Mouse (Mus musculus) left cerebral cortex, adult 2 months (tissue): ENCODE measurements around the gene Krt77. TPM values are rescaled to one million over a fixed set of nuclear protein-coding genes. Genes with fewer than 3 reads are reported as not detected.
A peak's percentile ranks its signal among the peaks of the same experiment; 100 is the strongest.

Experiments
- DNase-seq, 2 experiments: peaks; one replicate each; pipeline ENCODE4 v3.0.0; 2021 to 2022; ENCODE audit warnings: low spot score in 2 of 2, mixed read lengths in 1 of 2; ENCODE audit errors: extremely low spot score in 1 of 2
- H3K27ac ChIP-seq: fragments of 200-600 bp; 2 replicates; pipeline ENCODE4 v1.8.1; 2022
- H3K4me3 ChIP-seq: fragments of 200-600 bp; 2 replicates; pipeline ENCODE4 v1.8.1; 2022
- CTCF ChIP-seq: fragments of 200-600 bp; IDR thresholded peaks from 2 replicates; pipeline ENCODE4 v1.8.1; 2022; ENCODE audit warnings: antibody characterized with exemption, mild to moderate bottlenecking, moderate library complexity
- intact Hi-C: fragments of 180-260 bp; cut with DNase I; formaldehyde crosslinking; loops from one replicate; pipeline ENCODE4 v1.15.1; 2025
- long read RNA-seq, 2 experiments: library from polyadenylated mRNA; stranded (forward); transcript quantifications; one replicate each; pipeline ENCODE4 v2.0.0; 2021; ENCODE audit warnings: borderline mapping rate in 2 of 2
- total RNA-seq, 2 experiments: library from RNA; stranded (reverse); gene quantifications; 2 replicates each; pipeline ENCODE4 v1.2.3; 2021

The Krt77 gene
- total RNA-seq = 10 to 100 TPM; 11.4 to 13.8 TPM
- long read RNA-seq, experiment 1, transcript Krt77-201 (9 exons, 2,931 nt) = major isoform, 8 of 23 reads
- long read RNA-seq, experiment 1, partial matches to known transcripts = 8 of 23 reads
- long read RNA-seq, experiment 1, other reads (novel, unspliced or antisense) = 7 of 23 reads
- long read RNA-seq, experiment 2, transcript Krt77-201 (9 exons, 2,931 nt) = major isoform, 5 of 15 reads
- long read RNA-seq, experiment 2, partial matches to known transcripts = 1 of 15 reads
- long read RNA-seq, experiment 2, other reads (novel, unspliced or antisense) = 9 of 15 reads

- intact Hi-C loops = no loop called here
Measured at GRCm38 (mm10) chr15:101869431-101869830, at the start of gene Krt77. Krt77 (minus strand) TSS chr15:101869705.

GRCm38 (mm10) chr15:101916072-101916471, 46.6 kb upstream of the Krt77 start:
- DNase-seq = no peak
- H3K4me3 ChIP-seq = no peak overlapping the region
- TF ChIP-seq CTCF = no peak
- H3K27ac ChIP-seq = no peak overlapping the region
- intact Hi-C loops = no loop called here

More at GRCm38 (mm10) chr15:101869431-101869830, at the start of gene Krt77:
- Histone ChIP-seq H3K4me3 (peak within 1 kb of the TSS; percentile 3; the same call in 1 of the 2 replicates), H3K27ac (peak within 1 kb of the TSS; percentile 61)
- DNase-seq = peak; percentile 49 to 65
- TF ChIP-seq CTCF = no peak

GRCm38 (mm10) chr15:101904849-101905248, 35.3 kb upstream of the Krt77 start:
- intact Hi-C loops = no loop called here
- no peak overlapping the region for H3K27ac ChIP-seq
- TF ChIP-seq CTCF = no peak
- no peak overlapping the region for H3K4me3 ChIP-seq
- DNase-seq = no peak

GRCm38 (mm10) chr15:101902171-101903149, 33.0 kb upstream of the Krt77 start:
- DNase-seq = no peak
- intact Hi-C loops = no loop called here
- no peak; the same call in 1 of the 2 replicates for TF ChIP-seq CTCF
- no peak overlapping the region for H3K4me3 ChIP-seq
- H3K27ac ChIP-seq = no peak overlapping the region

- intact Hi-C loops = no loop called here
- H3K4me3 ChIP-seq = no peak overlapping the region
- no peak overlapping the region for H3K27ac ChIP-seq
- TF ChIP-seq CTCF = no peak
- no peak for DNase-seq
Measured at GRCm38 (mm10) chr15:101895216-101895615, 25.7 kb upstream of the Krt77 start.

GRCm38 (mm10) chr15:101892820-101893219, 23.3 kb upstream of the Krt77 start, which contains the start of gene Krt76:
Krt76 (minus strand) TSS chr15:101892920.
- no peak within 1 kb of the TSS for H3K4me3 ChIP-seq
- no peak for DNase-seq
- intact Hi-C loops = no loop called here
- no peak within 1 kb of the TSS for H3K27ac ChIP-seq
- no peak for TF ChIP-seq CTCF

- H3K27ac ChIP-seq = no peak overlapping the region
- H3K4me3 ChIP-seq = no peak overlapping the region
- DNase-seq = no peak
- no peak for TF ChIP-seq CTCF
- intact Hi-C loops = loop anchor here (10.0 kb wide), 1 partner anchor 445 kb away; the partner anchor contains the start of gene Krt87
Measured at GRCm38 (mm10) chr15:101879776-101880175, 10.3 kb upstream of the Krt77 start.

GRCm38 (mm10) chr15:101878041-101878440, 8.5 kb upstream of the Krt77 start:
- no peak for DNase-seq
- intact Hi-C loops = no loop called here
- no peak overlapping the region for H3K27ac ChIP-seq
- H3K4me3 ChIP-seq = no peak overlapping the region
- TF ChIP-seq CTCF = no peak

- no peak overlapping the region for H3K27ac ChIP-seq
- no peak for TF ChIP-seq CTCF
- intact Hi-C loops = loop anchor here (5.0 kb wide), 1 partner anchor 72 kb away; the partner anchor contains the start of gene Krt73
- H3K4me3 ChIP-seq = no peak overlapping the region
- DNase-seq = no peak
Measured at GRCm38 (mm10) chr15:101874383-101874782, 4.9 kb upstream of the Krt77 start.

- Histone ChIP-seq H3K4me3 (no peak overlapping the region), H3K27ac (no peak overlapping the region)
- DNase-seq = no peak
- no peak for TF ChIP-seq CTCF
- intact Hi-C loops = loop anchor here (5.0 kb wide), 1 partner anchor 71 kb away; the partner anchor contains the start of gene Krt73
Measured at GRCm38 (mm10) chr15:101873231-101873630, 3.7 kb upstream of the Krt77 start.

GRCm38 (mm10) chr15:101866754-101867153, 2.8 kb downstream of the Krt77 start:
- Histone ChIP-seq H3K4me3 (no peak overlapping the region), H3K27ac (no peak overlapping the region)
- intact Hi-C loops = no loop called here
- DNase-seq = no peak
- TF ChIP-seq CTCF = no peak
